Mouse (Mus musculus) limb, embryonic 14.5 days (tissue): ENCODE data around the gene Nppb. TPM values are rescaled to one million over a fixed set of nuclear protein-coding genes. Genes with fewer than 3 reads are reported as not detected.
A peak's percentile ranks its signal among the peaks of the same experiment; 100 is the strongest.

Experiments
- ATAC-seq: fragments of 200-750 bp; cut with Nextera tagmentation; 2 replicates; pipeline ENCODE4 v1.8.0; 2017; ENCODE audit warnings: low read depth, moderate number of reproducible peaks, moderate TSS enrichment; ENCODE audit not compliant: low FRiP score
- DNase-seq: peaks from one replicate; pipeline ENCODE4 v3.0.0-alpha.2; 2015; ENCODE audit warnings: low spot score
- H3K27ac ChIP-seq: fragments of 300-500 bp; sonication (generic); replicated peaks from 2 replicates; pipeline ENCODE4 v1.5.1; 2014; ENCODE audit warnings: low read depth, mild to moderate bottlenecking, low read length, moderate library complexity, mixed read lengths
- H3K27me3 ChIP-seq: fragments of 300-500 bp; sonication (generic); 2 replicates; pipeline ENCODE4 v1.6.1; 2014; ENCODE audit warnings: low read length, mixed read lengths; ENCODE audit not compliant: control insufficient read depth, insufficient read depth
- H3K36me3 ChIP-seq: fragments of 300-500 bp; sonication (generic); 2 replicates; pipeline ENCODE4 v1.6.1; 2014; ENCODE audit warnings: mild to moderate bottlenecking, low read length, moderate library complexity, mixed read lengths; ENCODE audit not compliant: control insufficient read depth, insufficient read depth
- H3K4me1 ChIP-seq: fragments of 300-500 bp; sonication (generic); 2 replicates; pipeline ENCODE4 v1.6.1; 2014; ENCODE audit warnings: antibody characterized with exemption, low read length, mixed read lengths; ENCODE audit not compliant: control insufficient read depth, insufficient read depth
- H3K4me2 ChIP-seq: fragments of 300-500 bp; sonication (generic); replicated peaks from 2 replicates; pipeline ENCODE4 v1.6.1; 2014; ENCODE audit warnings: low read depth, mild to moderate bottlenecking, low read length, moderate library complexity; ENCODE audit not compliant: severe bottlenecking
- H3K4me3 ChIP-seq: fragments of 300-500 bp; sonication (generic); replicated peaks from 2 replicates; pipeline ENCODE4 v1.5.1; 2014; ENCODE audit warnings: low read length
- H3K9ac ChIP-seq: fragments of 300-500 bp; sonication (generic); 2 replicates; pipeline ENCODE4 v1.6.1; 2014; ENCODE audit warnings: mild to moderate bottlenecking, low read depth, low read length, moderate library complexity; ENCODE audit not compliant: severe bottlenecking
- H3K9me3 ChIP-seq: fragments of 300-500 bp; sonication (generic); 2 replicates; pipeline ENCODE4 v1.6.1; 2016; ENCODE audit warnings: low read length; ENCODE audit not compliant: control insufficient read depth
- POLR2A ChIP-seq: fragments of 200-500 bp; IDR thresholded peaks from 2 replicates; pipeline ENCODE4 v1.8.0; 2012; ENCODE audit warnings: inconsistent platforms, mild to moderate bottlenecking, moderate library complexity, borderline replicate concordance; ENCODE audit not compliant: insufficient read depth, insufficient read length; ENCODE audit errors: extremely low read depth
- WGBS: fragments of 180-500 bp; shearing (Covaris S2); extraction: QIAGEN DNeasy Blood & Tissue Kit; methylation state at CpG from one replicate; pipeline ENCODE4 v1.1.7; 2014; 5-methylcytosine and 5-hydroxymethylcytosine counted together
- polyA plus RNA-seq, 2 experiments: library from polyadenylated mRNA; depleted of rRNA in 1 of 2; stranded (reverse) in 1 of 2; unstranded in 1 of 2; fragments of >200 nt; fragmentation: Nextera tagmentation in 1 of 2; extraction: Ambion mirVana in 1 of 2; gene quantifications; 2 replicates each; pipeline versions ENCODE4 v1.2.1 to v1.2.3; 2012 to 2014

The Nppb gene
- polyA plus RNA-seq, 2 experiments: 0.11 TPM; not detected in 1

DNA sequence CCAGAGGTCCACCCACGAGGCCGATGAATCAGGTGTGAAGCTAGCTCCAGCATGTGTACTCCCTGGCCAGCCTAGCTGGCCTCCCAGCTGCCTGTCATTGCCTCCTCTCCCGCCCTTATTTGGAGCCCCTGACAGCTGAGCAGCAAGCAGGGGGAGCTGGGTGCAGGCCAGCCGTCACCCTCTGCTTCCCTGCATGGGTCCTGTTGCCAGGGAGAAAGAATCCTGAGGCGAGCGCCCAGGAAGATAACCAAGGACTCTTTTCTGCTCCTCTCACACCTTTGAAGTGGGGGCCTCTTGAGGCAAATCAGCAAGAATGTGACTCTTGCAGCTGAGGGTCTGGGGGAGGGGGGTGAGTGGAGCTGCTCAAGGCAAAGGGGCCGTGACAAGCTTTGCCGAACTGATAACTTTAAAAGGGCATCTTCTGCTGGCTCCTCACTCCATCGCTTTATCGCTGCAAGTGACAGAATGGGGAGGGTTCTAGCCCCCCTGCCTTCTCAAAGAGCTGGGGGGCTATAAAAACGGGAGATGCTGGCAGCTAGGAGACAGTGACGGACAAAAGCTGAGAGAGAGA lies 14.7 kb downstream of the Nppb start, which contains the start of gene Nppa:
Gene Nppa, plus strand, starts transcription at position 521 of the 571 bp plus-strand sequence.
- no peak for DNase-seq

DNA sequence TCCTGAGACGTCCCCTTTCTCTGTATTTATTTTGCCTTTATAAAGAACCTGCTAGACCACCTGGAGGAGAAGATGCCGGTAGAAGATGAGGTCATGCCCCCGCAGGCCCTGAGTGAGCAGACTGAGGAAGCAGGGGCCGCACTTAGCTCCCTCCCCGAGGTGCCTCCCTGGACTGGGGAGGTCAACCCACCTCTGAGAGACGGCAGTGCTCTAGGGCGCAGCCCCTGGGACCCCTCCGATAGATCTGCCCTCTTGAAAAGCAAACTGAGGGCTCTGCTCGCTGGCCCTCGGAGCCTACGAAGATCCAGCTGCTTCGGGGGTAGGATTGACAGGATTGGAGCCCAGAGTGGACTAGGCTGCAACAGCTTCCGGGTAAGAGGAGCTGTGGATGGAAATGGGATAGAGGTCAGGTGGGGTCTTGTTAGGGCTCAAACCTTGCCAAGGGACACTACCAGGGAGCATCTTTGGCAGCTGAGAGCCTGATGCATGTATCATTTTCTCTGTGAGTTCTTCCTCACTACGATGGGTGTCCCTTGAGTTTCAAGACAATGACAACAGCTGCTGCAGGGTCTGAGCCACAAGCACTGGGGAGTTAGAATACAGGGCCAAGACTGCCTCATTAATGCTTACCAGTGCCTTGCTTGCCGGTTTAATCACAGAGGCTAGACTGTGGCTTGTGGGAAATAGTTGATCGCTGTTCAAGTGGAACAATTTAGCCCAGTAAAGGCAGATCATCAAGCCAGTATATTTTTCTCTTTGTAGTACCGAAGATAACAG lies 15.6 kb downstream of the Nppb start:
- 81% methylated on average over 17 of the region's 17 CpGs for WGBS
- no peak for TF ChIP-seq POLR2A
- Histone ChIP-seq H3K9me3 (no peaks in the 10 kb centered on the region), H3K4me1 (no peaks in the 10 kb centered on the region), H3K9ac (no peak overlapping the region), H3K36me3 (peaks cover 20% of the 10 kb centered on the region), H3K27ac (no peak overlapping the region), H3K4me3 (no peak overlapping the region), H3K4me2 (no peak overlapping the region), H3K27me3 (no peaks in the 10 kb centered on the region)
- ATAC-seq (no peak), DNase-seq (no peak)

More for the DNA sequence above, 14.7 kb downstream of the Nppb start, which contains the start of gene Nppa:
- H3K36me3 ChIP-seq: peaks cover 12% of the 10 kb centered on the region
- no peak within 1 kb of the TSS for H3K9ac ChIP-seq
- H3K27ac ChIP-seq: no peak within 1 kb of the TSS
- no peak for TF ChIP-seq POLR2A
- no peak for ATAC-seq
- no peaks in the 10 kb centered on the region for H3K4me1 ChIP-seq
- 33% methylated on average over 12 of the region's 12 CpGs for WGBS
- H3K9me3 ChIP-seq: no peaks in the 10 kb centered on the region
- no peak within 1 kb of the TSS for H3K4me3 ChIP-seq
- no peak within 1 kb of the TSS for H3K4me2 ChIP-seq
- no peaks in the 10 kb centered on the region for H3K27me3 ChIP-seq

- WGBS: 46% methylated on average over 8 of the region's 8 CpGs
- Histone ChIP-seq H3K9ac (no peak overlapping the region), H3K4me1 (no peaks in the 10 kb centered on the region), H3K4me3 (no peak overlapping the region), H3K4me2 (no peak overlapping the region), H3K9me3 (no peaks in the 10 kb centered on the region), H3K27me3 (no peaks in the 10 kb centered on the region), H3K27ac (no peak overlapping the region), H3K36me3 (peaks cover 27% of the 10 kb centered on the region)
- ATAC-seq (no peak), DNase-seq (peak; percentile 28)
- TF ChIP-seq POLR2A: no peak
Observed at GRCm38 (mm10) chr4:148001866-148002265, 16.3 kb downstream of the Nppb start.

DNA sequence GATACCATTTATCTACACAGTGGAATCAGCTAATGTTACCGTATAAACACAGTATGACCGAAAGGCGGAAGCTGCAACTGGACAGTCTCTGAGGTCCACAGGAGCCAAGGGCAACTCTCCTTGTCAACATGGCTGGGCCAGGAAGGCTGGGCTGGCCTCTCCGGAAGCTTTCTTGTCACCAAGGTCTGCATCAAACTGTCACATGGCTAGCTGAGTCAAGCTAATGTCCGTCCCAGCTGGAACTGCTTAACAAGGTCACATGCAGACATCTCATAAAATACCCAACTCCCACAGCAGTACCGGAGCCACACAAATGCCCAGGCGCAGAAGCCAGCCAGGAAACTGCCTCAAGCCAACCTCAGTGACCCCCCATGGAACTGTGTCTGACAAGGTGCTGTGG lies 18.8 kb downstream of the Nppb start:
- Histone ChIP-seq H3K4me3 (no peak overlapping the region), H3K27me3 (no peaks in the 10 kb centered on the region), H3K4me1 (no peaks in the 10 kb centered on the region), H3K4me2 (no peak overlapping the region), H3K27ac (no peak overlapping the region), H3K9ac (no peak overlapping the region), H3K36me3 (peaks cover 52% of the 10 kb centered on the region), H3K9me3 (no peaks in the 10 kb centered on the region)
- TF ChIP-seq POLR2A: no peak
- ATAC-seq: no peak
- 59% methylated on average over 7 of the region's 7 CpGs for whole genome bisulfite sequencing
- DNase-seq: no peak

GRCm38 (mm10) chr4:148008412-148008811 lies 22.8 kb downstream of the Nppb start:
- no peak for TF ChIP-seq POLR2A
- Histone ChIP-seq H3K27me3 (no peaks in the 10 kb centered on the region), H3K4me1 (no peaks in the 10 kb centered on the region), H3K9me3 (no peaks in the 10 kb centered on the region), H3K4me2 (no peak overlapping the region), H3K27ac (no peak overlapping the region), H3K36me3 (peaks cover 92% of the 10 kb centered on the region), H3K9ac (no peak overlapping the region), H3K4me3 (no peak overlapping the region)
- ATAC-seq: no peak
- DNase-seq: no peak
- WGBS: 79% methylated on average over 4 of the region's 4 CpGs
